Mouse (Mus musculus): ENCODE data around the gene Morc3.
"Not testable (repeated sequence)": the region's sequence is repeated elsewhere in the genome, so short reads cannot be mapped to it uniquely, and the experiment has no call there.

The Morc3 gene

GRCm38 (mm10) chr16:93819325-93819696 lies 12.6 kb upstream of the Morc3 start:
- no peak for DNase-seq (ENCODE audit: low spot score)

GRCm38 (mm10) chr16:93820040-93820439 lies 11.9 kb upstream of the Morc3 start:
- no peak for DNase-seq (ENCODE audit: low spot score)

GRCm38 (mm10) chr16:93821706-93822105 lies 10.2 kb upstream of the Morc3 start:
- DNase-seq (ENCODE audit: low spot score): no peak

GRCm38 (mm10) chr16:93822433-93823225 lies 9.3 kb upstream of the Morc3 start:
- not testable (repeated sequence) for DNase-seq (ENCODE audit: low spot score)

- DNase-seq (ENCODE audit: low spot score): no peak
Measured at GRCm38 (mm10) chr16:93824799-93825198, 7.1 kb upstream of the Morc3 start.

GRCm38 (mm10) chr16:93825463-93825862 lies 6.5 kb upstream of the Morc3 start:
- DNase-seq (ENCODE audit: low spot score): no peak

GRCm38 (mm10) chr16:93826054-93826453 lies 5.9 kb upstream of the Morc3 start:
- DNase-seq (ENCODE audit: low spot score): no peak

GRCm38 (mm10) chr16:93826478-93826877 lies 5.4 kb upstream of the Morc3 start:
- not testable (repeated sequence) for DNase-seq (ENCODE audit: low spot score)

- DNase-seq (ENCODE audit: low spot score): no peak
Measured at GRCm38 (mm10) chr16:93826909-93827308, 5.0 kb upstream of the Morc3 start.

- DNase-seq (ENCODE audit: low spot score): no peak
Measured at GRCm38 (mm10) chr16:93829526-93829925, 2.4 kb upstream of the Morc3 start.

GRCm38 (mm10) chr16:93830071-93830470 lies 1.9 kb upstream of the Morc3 start:
- DNase-seq (ENCODE audit: low spot score): no peak

GRCm38 (mm10) chr16:93830916-93831315 lies 1.0 kb upstream of the Morc3 start:
- DNase-seq (ENCODE audit: low spot score): peak; percentile 58

GRCm38 (mm10) chr16:93832451-93833276 lies 743 bp downstream of the Morc3 start:
- DNase-seq (ENCODE audit: low spot score): peak; percentile 68

- no peak for DNase-seq (ENCODE audit: low spot score)
Measured at GRCm38 (mm10) chr16:93833551-93833950, 1.6 kb downstream of the Morc3 start.

GRCm38 (mm10) chr16:93834076-93834475 lies 2.2 kb downstream of the Morc3 start:
- no peak for DNase-seq (ENCODE audit: low spot score)

- no peak for DNase-seq (ENCODE audit: low spot score)
Measured at GRCm38 (mm10) chr16:93839049-93839448, 7.1 kb downstream of the Morc3 start.

- DNase-seq (ENCODE audit: low spot score): no peak
Measured at GRCm38 (mm10) chr16:93850527-93850926, 18.6 kb downstream of the Morc3 start.

GRCm38 (mm10) chr16:93859967-93860366 lies 28.0 kb downstream of the Morc3 start:
- DNase-seq (ENCODE audit: low spot score): no peak

- no peak for DNase-seq (ENCODE audit: low spot score)
Measured at GRCm38 (mm10) chr16:93860686-93861085, 28.8 kb downstream of the Morc3 start.

GRCm38 (mm10) chr16:93874841-93875240 lies 42.9 kb downstream of the Morc3 start:
- DNase-seq (ENCODE audit: low spot score): no peak

GRCm38 (mm10) chr16:93877612-93878380 lies 45.9 kb downstream of the Morc3 start:
- no peak for DNase-seq (ENCODE audit: low spot score)

GRCm38 (mm10) chr16:93883423-93884085 lies 51.6 kb downstream of the Morc3 start, which contains the start of gene Chaf1b:
Chaf1b (plus strand) TSS chr16:93883901.
- peak; percentile 95 for DNase-seq (ENCODE audit: low spot score)
